Mouse (Mus musculus) cerebellum, adult 9-11 months (tissue): ENCODE measurements at regions not wholly inside any gene's neighbourhood (a gene's known extent, or its start where the extent isn't known, plus 50 kb on each side); places are given as distances from the start of the nearest gene placed in this dataset.

Source experiments
- DNase-seq: peaks from one replicate; pipeline ENCODE4 v3.0.0; 2022

DNA sequence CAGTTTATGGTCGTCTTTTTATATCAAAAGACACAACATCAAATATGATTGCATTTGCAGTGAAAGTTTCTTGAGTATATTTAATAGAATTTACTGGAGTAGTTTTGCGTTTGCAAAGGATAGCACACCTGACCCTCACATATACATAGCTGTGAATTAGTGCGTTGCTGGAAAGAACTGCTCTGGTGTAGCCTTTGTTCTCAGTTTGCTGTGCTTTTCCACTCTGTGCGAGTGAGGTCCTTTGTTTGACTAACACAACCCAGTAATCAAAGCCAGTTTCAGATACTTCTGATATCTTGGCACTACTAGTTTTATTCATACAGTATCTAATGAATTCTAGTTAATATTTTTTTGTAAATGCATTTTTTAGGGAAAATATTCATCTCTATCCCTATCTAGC is 84.7 kb downstream of the Trim52 start:
- DNase-seq, result no peak

- no peak for DNase-seq
Observed at GRCm38 (mm10) chr14:106193583-106193982, 87.6 kb downstream of the Trim52 start.

DNA sequence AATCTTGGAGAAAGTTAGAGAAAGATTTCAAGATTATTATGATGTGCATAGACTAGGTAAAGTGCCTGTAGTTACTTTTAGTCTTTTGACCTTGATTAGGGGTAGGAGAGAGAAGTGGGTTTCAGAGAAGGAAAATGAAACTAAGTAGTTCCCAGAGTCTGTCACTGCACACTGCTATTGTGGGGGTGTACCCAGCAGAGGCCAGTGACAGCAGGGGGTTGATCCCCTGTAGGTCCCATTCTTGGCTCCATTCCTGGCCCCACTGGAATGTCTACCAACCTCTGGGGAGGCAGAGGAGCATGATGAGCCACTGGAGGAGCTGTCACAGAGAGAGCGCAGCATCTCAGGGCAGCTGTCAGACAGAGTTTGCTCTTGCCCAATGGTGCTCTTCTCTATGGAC is 88.1 kb downstream of the Trim52 start:
- DNase-seq, result no peak

DNA sequence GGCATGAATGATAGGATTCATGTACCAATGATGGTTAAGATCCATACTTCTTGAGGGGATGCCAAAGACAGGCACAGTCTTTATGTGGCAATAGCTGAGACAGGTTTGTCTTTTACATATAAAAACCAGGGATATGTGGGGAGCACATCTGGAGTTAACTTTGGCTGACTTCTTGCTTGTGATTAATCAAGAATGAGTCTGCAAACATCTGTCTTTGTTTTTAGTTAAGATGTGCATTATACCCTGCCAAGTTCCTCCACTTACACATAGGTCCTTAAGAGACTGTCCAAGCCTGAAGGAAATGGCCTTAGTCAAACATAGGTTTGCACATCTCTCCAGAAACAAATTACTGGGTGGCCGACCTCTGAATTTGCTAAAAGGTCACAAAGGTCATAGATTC is 91.8 kb downstream of the Trim52 start:
- DNase-seq, result no peak

- no peak for DNase-seq
Observed at GRCm38 (mm10) chr14:106199109-106199508, 93.1 kb downstream of the Trim52 start.

- no peak for DNase-seq
Observed at GRCm38 (mm10) chr14:106199536-106200319, 93.7 kb downstream of the Trim52 start.

- DNase-seq, result no peak
Observed at GRCm38 (mm10) chr14:106211062-106211461, 105.1 kb downstream of the Trim52 start.

- DNase-seq, result no peak
Observed at GRCm38 (mm10) chr14:106217681-106218080, 111.7 kb downstream of the Trim52 start.

DNA sequence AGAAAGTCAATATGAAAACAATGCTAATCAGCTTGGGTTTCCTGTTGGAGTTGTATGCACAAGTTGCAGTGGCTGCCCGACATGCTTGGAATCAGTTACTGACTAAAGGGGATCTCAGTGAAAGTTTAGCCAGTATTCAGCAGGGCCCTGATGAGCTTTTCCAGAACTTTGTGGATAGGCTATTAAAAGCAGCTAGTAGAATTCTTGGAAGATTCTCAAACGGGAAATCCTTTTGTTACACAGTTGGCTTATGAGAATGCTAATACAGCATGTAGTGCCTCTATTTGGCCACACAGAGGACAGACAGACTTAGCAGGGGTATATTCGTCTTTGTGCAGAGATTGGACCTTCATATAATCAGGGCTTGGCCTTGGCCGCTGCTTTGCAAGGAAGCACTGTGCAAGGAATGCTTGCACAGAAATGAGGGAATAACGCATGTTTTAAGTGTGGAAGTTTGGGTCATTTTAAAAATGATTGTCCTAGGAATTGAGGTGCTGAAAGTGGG is 113.3 kb downstream of the Trim52 start:
- DNase-seq, result no peak

GRCm38 (mm10) chr14:106225401-106225800 is 119.4 kb downstream of the Trim52 start:
- DNase-seq, result no peak

- DNase-seq, result no peak
Observed at GRCm38 (mm10) chr14:106241721-106242405, 135.9 kb downstream of the Trim52 start.

DNA sequence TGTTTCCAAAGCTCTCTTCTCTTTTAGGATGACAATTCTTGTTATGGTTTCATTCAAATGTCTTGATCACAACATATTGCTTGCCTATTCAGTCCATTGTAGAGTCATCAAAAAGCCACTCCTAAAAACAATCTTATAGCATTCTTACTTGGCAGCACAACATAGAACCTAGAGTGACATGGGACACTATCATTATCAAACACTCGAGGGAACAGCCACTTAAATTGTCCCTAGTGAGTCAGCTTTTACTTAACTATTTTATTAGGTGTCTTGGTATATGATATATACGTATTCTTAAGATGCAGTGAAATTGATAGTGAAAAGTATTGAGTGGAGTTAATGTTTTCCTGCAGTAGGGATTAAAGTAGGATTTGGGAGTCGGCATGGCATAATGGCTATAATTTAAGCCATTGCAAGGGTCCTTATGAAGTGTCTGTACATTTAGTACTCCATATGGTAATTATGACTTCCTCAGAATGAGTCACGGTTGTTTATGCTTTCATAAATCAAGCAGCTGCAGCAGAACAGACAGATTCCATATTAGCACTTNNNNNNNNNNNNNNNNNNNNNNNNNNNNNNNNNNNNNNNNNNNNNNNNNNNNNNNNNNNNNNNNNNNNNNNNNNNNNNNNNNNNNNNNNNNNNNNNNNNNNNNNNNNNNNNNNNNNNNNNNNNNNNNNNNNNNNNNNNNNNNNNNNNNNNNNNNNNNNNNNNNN is 153.6 kb downstream of the Trim52 start:
- DNase-seq, result no peak

DNA sequence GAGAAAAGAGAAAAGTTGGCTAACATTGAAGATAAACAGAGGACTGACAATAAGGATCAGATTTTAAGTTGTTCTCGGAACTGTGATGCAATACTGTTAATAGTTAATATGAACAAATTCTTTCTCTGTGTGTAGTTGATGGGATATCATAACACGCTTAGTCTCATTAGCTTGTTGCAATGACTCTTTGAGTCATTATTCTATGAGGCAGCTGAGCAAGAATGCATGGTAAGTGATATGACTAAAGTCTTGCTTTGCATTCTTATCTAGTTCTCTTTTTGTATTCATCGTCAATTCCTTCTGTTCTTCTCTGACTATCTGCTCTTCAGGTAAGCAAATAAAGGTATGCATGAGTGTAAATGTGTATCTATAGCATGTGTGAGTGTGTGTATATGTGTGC is 159.3 kb downstream of the Trim52 start:
- no peak for DNase-seq

DNA sequence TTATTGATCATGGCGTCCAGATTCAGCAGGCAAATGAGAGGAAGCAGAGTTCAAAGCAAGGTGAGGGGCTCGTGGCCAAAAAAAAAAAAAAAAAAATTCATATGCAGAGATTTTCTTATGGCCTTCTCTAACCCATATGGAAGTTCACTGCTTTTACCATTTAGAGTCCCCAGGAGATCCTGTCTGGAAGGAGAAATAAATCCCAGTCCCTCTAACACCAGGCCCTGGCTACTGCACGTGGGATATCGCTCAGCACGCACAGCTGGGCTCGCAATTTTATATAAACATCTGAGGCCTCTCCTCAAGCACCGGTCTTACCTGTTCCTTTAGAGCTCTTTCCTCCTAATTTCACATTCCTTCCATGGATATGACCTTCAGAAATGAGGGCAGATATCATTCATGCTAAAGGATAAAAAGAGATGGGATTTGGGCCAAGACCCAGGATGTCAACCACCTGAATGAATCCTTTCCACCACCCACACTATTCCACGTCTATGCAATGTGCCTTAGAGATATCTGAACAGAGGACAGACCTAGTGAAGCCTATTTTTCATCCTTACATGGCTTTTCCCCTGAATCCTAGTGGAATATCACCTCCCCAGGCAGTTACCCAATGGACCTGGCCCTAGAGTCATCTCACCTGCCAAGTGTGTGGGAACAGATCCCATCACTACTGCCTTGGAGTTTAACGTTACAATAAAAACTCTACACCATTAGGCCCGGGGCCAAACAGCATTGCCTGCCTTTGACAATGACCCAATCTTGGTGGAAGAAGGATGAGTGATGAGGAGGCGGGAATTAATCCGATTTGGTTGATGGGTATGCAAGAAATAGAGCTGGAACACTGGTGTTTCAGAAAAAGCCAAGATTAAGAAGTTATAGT is 161.9 kb downstream of the Trim52 start:
- no peak for DNase-seq

DNA sequence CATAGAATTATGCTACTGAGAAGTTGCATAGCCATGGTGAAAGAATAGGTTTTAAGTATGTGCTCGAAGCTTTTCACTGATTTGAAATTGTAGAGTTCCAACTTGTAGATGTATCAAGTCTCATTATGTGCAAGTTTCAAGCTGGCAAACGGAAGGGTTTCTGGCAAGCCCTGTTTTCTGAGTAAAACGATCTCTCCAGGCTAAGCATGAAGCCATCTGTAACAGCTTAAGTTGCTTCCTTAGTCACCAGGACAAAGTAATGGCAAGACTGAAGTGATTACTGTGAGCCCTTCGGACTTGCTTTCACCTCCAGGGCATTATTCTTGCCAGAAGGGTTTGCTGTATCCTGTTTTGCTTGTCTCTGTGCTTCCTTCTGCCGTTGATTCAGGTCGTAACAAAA is 163.7 kb downstream of the Trim52 start:
- DNase-seq, result no peak

GRCm38 (mm10) chr14:106313558-106313957 is 207.6 kb downstream of the Trim52 start:
- DNase-seq, result no peak

DNA sequence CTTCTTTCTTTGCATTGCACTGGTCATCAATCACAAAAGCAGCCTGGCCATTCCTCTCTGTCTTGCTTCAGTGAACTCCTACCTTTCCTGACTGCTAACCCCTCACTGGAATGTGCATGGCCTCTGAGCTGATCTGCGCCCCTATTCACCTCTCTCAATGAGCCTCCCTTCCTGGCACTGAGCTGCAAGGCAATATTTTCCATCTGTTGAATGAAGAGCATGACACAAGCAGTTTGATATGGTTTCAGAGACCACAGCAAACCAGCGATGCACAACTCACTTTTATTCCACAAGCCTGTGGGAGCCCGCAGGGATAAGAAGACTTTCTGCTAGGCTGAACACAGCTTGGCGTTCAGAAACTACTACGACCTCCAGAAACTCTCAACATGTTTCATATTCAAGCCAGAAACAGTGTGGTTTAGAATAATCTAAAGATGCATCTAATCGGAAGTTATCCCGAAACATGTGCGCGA is 208.1 kb downstream of the Trim52 start:
- DNase-seq, result no peak

GRCm38 (mm10) chr14:106318767-106319166 is 212.8 kb downstream of the Trim52 start:
- no peak for DNase-seq

DNA sequence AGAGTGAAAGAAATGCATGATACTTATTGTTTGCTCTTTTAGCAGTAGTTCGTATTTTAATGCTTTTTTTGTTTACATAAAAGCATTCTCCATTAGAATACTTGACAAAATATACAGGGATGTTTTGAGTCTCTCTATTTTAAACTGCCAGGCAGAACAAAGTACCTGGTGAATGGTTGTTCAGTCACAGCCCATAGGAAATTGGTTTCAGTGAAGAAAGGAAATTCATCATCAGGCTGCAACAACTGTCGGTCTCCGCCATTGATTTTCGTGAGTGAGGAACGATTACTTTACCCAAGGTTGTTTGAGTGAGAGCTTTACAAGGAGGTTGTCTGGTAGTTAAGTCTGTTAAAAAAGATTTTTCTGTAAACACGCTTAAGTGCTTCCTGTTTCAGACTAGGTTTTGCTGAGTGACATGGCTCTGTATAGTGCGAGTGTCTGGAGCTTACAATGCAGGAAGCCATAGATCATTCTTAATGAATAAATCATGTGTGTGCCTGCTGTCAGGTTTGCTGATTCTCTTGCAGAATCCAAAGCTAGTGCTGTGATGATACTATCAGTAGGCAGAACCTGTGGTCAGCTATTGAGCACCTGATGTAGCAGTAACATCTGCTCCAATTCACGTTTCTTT is 221.8 kb downstream of the Trim52 start:
- no peak for DNase-seq

DNA sequence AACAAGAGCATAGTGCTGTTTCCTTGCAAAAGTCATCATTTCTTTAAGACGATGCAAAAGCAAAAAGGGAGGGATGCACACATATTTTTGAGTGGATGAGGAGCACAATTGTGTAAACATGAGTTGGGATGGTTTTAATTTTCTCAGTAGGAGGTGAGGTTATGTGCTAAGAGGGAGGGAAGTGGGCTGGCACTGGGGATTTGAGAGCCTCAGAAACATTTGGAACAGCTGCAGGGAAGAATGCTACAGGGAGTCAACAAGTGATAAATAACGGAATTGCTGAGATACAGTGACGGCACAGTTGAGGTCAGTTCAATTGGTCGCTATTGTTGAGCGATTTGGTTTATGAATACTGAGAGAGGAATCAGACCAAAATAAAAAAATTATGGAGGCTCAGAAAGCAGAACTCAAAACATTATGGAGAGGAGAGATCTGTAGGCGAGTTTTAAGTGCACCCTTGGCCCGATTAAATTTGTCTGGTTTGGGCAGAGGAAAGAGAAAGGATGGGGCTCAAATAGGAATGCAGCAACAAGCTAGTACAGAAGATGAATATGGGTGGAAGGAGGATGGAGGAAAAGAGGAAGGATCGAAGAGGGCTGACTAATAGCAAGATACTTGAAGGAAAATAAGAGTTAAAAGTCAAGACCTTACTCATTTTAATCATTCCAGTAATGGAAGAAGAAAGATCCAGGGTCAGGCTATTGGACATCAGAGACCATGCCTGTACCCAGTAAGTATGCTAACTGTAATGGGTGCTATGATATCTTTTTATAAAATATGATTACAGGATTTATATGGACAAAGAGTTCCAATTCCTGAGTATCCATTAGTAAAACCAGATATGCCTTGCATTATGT is 259.0 kb downstream of the Trim52 start:
- no peak for DNase-seq

DNA sequence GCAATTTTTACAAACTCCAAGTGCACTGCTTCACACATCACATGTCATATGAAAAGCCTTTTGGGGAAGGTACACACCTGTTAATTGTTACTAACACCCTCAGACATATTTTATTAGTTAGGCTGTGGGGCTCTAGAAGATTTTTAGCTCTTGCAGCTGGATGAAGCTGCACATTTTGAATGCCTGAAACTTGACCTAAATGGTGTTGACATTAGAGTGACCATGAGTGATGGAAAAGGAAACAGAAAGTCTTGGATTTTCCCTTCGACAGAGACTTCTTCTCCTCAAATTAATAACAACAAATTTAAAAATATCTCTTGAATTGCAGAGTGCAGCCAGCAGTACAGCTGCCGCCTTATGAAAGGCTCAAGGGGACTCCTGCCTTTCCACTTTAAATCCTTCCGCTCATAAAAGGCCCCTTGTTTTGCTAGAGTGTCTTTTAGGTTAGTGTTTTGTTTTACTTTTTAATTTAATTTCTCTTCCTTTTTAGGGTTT is 259.7 kb downstream of the Trim52 start:
- no peak for DNase-seq
